Mouse (Mus musculus) CH12.LX (cell line): ENCODE results near the gene Ifnar1.

ENCODE experiments used
- CHD1 ChIP-seq: IDR thresholded peaks from 2 replicates; pipeline ENCODE4 v1.6.1; 2012; ENCODE audit warnings: low read depth, low read length, improper control_type of control experiment, inconsistent platforms
- CTCF ChIP-seq, 2 experiments: IDR thresholded peaks in 1 of 2; conservative IDR thresholded peaks in 1 of 2; 2 replicates each; pipeline ENCODE4 v1.5.1; 2011 to 2012; ENCODE audit warnings: low read depth in 2 of 2, low read length in 2 of 2, improper control_type of control experiment in 1 of 2, inconsistent platforms in 1 of 2, mild to moderate bottlenecking in 1 of 2, moderate library complexity in 1 of 2
- MAX ChIP-seq: IDR thresholded peaks from 2 replicates; pipeline ENCODE4 v1.6.1; 2011; ENCODE audit warnings: low read length, improper control_type of control experiment
- MAZ ChIP-seq: IDR thresholded peaks from 2 replicates; pipeline ENCODE4 v1.6.1; 2012; ENCODE audit warnings: low read depth, mild to moderate bottlenecking, inconsistent platforms, low read length, improper control_type of control experiment, moderate library complexity
- MEF2A ChIP-seq: IDR thresholded peaks from 2 replicates; pipeline ENCODE4 v1.6.1; 2014; ENCODE audit warnings: low read depth, mild to moderate bottlenecking, inconsistent platforms, low read length, improper control_type of control experiment, borderline replicate concordance
- POLR2A ChIP-seq: IDR thresholded peaks from 2 replicates; pipeline ENCODE4 v1.6.1; 2011; ENCODE audit warnings: low read depth, mild to moderate bottlenecking, improper control_type of control experiment, low read length
- TBP ChIP-seq: conservative IDR thresholded peaks from 2 replicates; pipeline ENCODE4 v1.6.1; 2011; ENCODE audit warnings: low read depth, low read length, improper control_type of control experiment

DNA sequence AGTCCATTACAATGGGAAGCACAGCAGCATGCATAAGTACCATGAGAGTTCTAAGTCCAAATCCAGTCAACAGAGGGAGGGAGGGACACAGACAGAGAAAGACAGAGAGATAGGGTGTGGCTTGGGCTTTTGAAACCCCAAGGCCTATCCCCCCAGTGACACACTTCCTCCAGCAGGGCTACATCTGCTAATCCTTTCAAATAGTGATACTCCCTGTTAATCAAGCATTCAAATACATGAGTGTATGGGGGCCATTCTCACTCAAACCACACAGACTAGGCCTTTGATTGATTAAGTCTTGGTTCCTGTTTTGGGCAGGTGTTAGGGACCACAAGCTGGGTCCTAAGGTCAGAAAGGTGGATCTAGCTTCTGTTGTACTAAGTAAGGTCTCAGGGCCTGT lies 4.5 kb upstream of the Ifnar1 start:
- peak; percentile 52; the same call in 1 of the 2 replicates for TF ChIP-seq MEF2A
- TF ChIP-seq CHD1: no peak
- no peak for TF ChIP-seq MAX
- TF ChIP-seq TBP: 0 out of 2 replicates have a peak, but pooled peaks have one; percentile 47
- TF ChIP-seq POLR2A: no peak
- no peak for TF ChIP-seq CTCF (conservative IDR thresholded peaks at IDR 0.05 in 1 of 2, IDR thresholded peaks at IDR 0.05 in 1 of 2; ENCODE audit: low read depth in 2 of 2, low read length in 2 of 2)
- TF ChIP-seq MAZ: peak; percentile 93; the same call in 1 of the 2 replicates
